Mouse (Mus musculus): ENCODE data around the gene Golim4. TPM values are rescaled to one million over a fixed set of nuclear protein-coding genes. Genes with fewer than 3 reads are reported as not detected.
"Not testable (repeated sequence)": the region's sequence is repeated elsewhere in the genome, so short reads cannot be mapped to it uniquely, and the experiment has no call there.

Gene Golim4
- polyA plus RNA-seq (2014; fragmentation: Nextera tagmentation; extraction: Ambion mirVana) = 36.3 and 38.8 TPM in 2 replicates

DNA sequence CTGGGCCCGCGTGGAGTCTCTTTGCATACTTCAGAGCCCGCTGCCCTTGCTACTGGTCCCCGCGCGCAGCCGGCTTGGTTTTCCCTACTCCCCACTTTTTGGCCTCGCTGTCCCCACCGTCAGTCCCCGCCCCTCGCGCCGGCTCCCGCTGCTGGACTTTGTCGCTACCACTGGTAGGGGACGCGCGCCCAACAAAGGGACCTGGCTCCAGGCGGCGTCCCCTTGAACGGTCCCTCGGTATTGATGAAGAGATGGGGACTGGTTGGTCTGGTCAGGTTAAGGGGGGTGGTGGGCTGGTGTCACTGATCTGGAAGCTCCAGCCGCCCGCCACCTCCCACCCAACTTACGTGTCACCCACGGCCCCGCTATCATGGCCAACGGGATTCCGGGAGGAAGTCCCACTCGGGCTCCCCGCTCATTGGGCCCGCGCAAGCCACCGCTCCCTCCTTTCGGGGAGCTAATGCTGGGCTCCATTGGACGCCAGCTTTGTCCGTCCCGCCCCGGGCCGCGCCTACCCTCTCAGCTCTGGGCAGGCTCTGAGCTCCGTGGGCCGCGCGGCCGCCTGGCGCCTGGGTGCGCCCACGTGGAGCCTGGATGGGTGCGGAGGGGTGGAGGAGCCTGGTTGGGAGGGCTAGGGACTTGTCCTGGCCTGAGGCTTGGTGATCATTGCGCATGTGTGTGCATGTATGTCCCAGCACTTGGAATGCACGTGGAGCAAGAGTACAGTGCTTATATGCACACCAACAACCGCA, at the start of gene Golim4:
Gene Golim4, minus strand, starts transcription at position 399 of the 752 bp plus-strand sequence.
- WGBS = under 1% methylated on average over 53 of the region's 53 CpGs
- Histone ChIP-seq H3K27ac (replicated peaks; ENCODE audit: low read depth, low read length) (peak within 1 kb of the TSS; percentile 69), H3K4me3 (ENCODE audit: low read depth, low read length) (peak within 1 kb of the TSS; percentile 76), H3K4me1 (ENCODE audit: control insufficient read depth, insufficient read depth, low read length) (0 out of 2 replicates have a peak, but pooled peaks cover 3% of the 10 kb centered on the region), H3K36me3 (replicated peaks; ENCODE audit: control insufficient read depth, insufficient read depth, low read depth, low read length) (no peaks in the 10 kb centered on the region), H3K9me3 (replicated peaks; ENCODE audit: control insufficient read depth, low read length) (no peaks in the 10 kb centered on the region), H3K9ac (replicated peaks; ENCODE audit: low read length) (peak within 1 kb of the TSS; percentile 81), H3K4me2 (ENCODE audit: low read depth, low read length) (peak within 1 kb of the TSS; percentile 86), H3K27me3 (ENCODE audit: control insufficient read depth, insufficient read depth, low read length) (no peaks in the 10 kb centered on the region)
- DNase-seq (ENCODE audit: low spot score) (peak; percentile 95), ATAC-seq (replicated peaks; ENCODE audit: insufficient number of reproducible peaks, low FRiP score, low TSS enrichment, low read depth) (peak; percentile 100)

DNA sequence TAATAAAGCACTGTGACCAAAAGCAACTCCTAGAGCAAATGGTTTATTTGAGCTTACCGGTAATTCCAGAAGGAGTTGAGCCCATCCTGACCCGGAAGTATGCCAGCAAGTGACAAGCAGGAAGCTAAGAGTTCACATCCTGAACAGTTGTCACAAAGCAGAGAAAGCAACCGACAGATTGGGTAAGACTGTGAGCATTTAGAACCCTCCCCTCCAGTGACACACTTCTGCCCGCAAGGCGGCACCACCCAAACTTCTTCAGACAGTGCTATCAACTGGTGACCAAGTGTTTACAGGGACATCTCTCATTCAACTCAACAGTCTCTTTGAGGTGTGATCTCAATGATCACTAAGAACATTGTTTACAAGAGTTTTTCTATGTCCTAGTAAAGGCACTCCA, 48.9 kb upstream of the Golim4 start:
- WGBS = 86% methylated on average over 5 of the region's 5 CpGs
- no peaks in the 10 kb centered on the region for H3K4me1 ChIP-seq (ENCODE audit: control insufficient read depth, insufficient read depth, low read length)
- no peaks in the 10 kb centered on the region for H3K9me3 ChIP-seq (replicated peaks; ENCODE audit: control insufficient read depth, low read length)
- DNase-seq (ENCODE audit: low spot score) = no peak
- no peak for ATAC-seq (replicated peaks; ENCODE audit: insufficient number of reproducible peaks, low FRiP score, low TSS enrichment, low read depth)
- no peak overlapping the region for H3K4me3 ChIP-seq (ENCODE audit: low read depth, low read length)
- H3K27me3 ChIP-seq (ENCODE audit: control insufficient read depth, insufficient read depth, low read length) = no peaks in the 10 kb centered on the region
- H3K27ac ChIP-seq (replicated peaks; ENCODE audit: low read depth, low read length) = no peak overlapping the region
- no peak overlapping the region for H3K4me2 ChIP-seq (ENCODE audit: low read depth, low read length)
- H3K9ac ChIP-seq (replicated peaks; ENCODE audit: low read length) = no peak overlapping the region
- no peaks in the 10 kb centered on the region for H3K36me3 ChIP-seq (replicated peaks; ENCODE audit: control insufficient read depth, insufficient read depth, low read depth, low read length)

- H3K9ac ChIP-seq (replicated peaks; ENCODE audit: low read length) = no peak overlapping the region
- no peaks in the 10 kb centered on the region for H3K4me1 ChIP-seq (ENCODE audit: control insufficient read depth, insufficient read depth, low read length)
- no peak overlapping the region for H3K4me3 ChIP-seq (ENCODE audit: low read depth, low read length)
- WGBS = 49% methylated on average over 4 of the region's 4 CpGs
- H3K9me3 ChIP-seq (replicated peaks; ENCODE audit: control insufficient read depth, low read length) = no peaks in the 10 kb centered on the region
- no peaks in the 10 kb centered on the region for H3K36me3 ChIP-seq (replicated peaks; ENCODE audit: control insufficient read depth, insufficient read depth, low read depth, low read length)
- DNase-seq (ENCODE audit: low spot score) (peak; percentile 60), ATAC-seq (replicated peaks; ENCODE audit: insufficient number of reproducible peaks, low FRiP score, low TSS enrichment, low read depth) (no peak)
- no peak overlapping the region for H3K4me2 ChIP-seq (ENCODE audit: low read depth, low read length)
- no peak overlapping the region for H3K27ac ChIP-seq (replicated peaks; ENCODE audit: low read depth, low read length)
- H3K27me3 ChIP-seq (ENCODE audit: control insufficient read depth, insufficient read depth, low read length) = no peaks in the 10 kb centered on the region
Measured at GRCm38 (mm10) chr3:76001156-76001555, 44.4 kb upstream of the Golim4 start.

DNA sequence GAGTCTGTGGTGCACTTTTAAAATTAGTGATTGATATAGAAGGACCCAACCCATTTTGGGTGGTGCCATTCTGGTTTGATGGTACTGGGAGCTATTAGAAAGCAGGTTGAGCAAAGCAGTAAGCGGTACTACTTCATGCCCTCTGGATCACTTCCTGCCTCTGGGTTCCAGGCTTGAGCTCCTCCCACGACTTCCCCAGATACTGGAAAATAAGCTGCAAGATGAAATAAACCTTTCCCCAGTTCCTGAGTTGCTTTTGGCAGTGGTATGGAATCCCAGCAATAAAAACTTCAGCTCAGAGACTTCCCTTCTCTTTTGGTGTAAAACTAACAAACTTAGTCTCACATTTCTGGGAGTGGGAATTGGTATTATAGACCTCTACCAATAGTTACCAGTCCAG, 43.7 kb upstream of the Golim4 start:
- Histone ChIP-seq H3K9me3 (replicated peaks; ENCODE audit: control insufficient read depth, low read length) (no peaks in the 10 kb centered on the region), H3K27me3 (ENCODE audit: control insufficient read depth, insufficient read depth, low read length) (no peaks in the 10 kb centered on the region), H3K36me3 (replicated peaks; ENCODE audit: control insufficient read depth, insufficient read depth, low read depth, low read length) (no peaks in the 10 kb centered on the region), H3K4me3 (ENCODE audit: low read depth, low read length) (no peak overlapping the region), H3K4me2 (ENCODE audit: low read depth, low read length) (no peak overlapping the region), H3K4me1 (ENCODE audit: control insufficient read depth, insufficient read depth, low read length) (no peaks in the 10 kb centered on the region), H3K27ac (replicated peaks; ENCODE audit: low read depth, low read length) (no peak overlapping the region), H3K9ac (replicated peaks; ENCODE audit: low read length) (no peak overlapping the region)
- WGBS = 72% methylated on average over 2 of the region's 2 CpGs
- no peak for ATAC-seq (replicated peaks; ENCODE audit: insufficient number of reproducible peaks, low FRiP score, low TSS enrichment, low read depth)
- no peak for DNase-seq (ENCODE audit: low spot score)

GRCm38 (mm10) chr3:75981031-75981750, 24.4 kb upstream of the Golim4 start:
- not testable (repeated sequence) for H3K4me2 ChIP-seq (ENCODE audit: low read depth, low read length); H3K27me3 ChIP-seq (ENCODE audit: control insufficient read depth, insufficient read depth, low read length); H3K27ac ChIP-seq (replicated peaks; ENCODE audit: low read depth, low read length); H3K9me3 ChIP-seq (replicated peaks; ENCODE audit: control insufficient read depth, low read length); H3K36me3 ChIP-seq (replicated peaks; ENCODE audit: control insufficient read depth, insufficient read depth, low read depth, low read length); H3K4me1 ChIP-seq (ENCODE audit: control insufficient read depth, insufficient read depth, low read length); ATAC-seq (replicated peaks; ENCODE audit: insufficient number of reproducible peaks, low FRiP score, low TSS enrichment, low read depth); H3K4me3 ChIP-seq (ENCODE audit: low read depth, low read length); H3K9ac ChIP-seq (replicated peaks; ENCODE audit: low read length)
- DNase-seq (ENCODE audit: low spot score) = peak; percentile 26
- 84% methylated on average over 2 of the region's 2 CpGs for WGBS

DNA sequence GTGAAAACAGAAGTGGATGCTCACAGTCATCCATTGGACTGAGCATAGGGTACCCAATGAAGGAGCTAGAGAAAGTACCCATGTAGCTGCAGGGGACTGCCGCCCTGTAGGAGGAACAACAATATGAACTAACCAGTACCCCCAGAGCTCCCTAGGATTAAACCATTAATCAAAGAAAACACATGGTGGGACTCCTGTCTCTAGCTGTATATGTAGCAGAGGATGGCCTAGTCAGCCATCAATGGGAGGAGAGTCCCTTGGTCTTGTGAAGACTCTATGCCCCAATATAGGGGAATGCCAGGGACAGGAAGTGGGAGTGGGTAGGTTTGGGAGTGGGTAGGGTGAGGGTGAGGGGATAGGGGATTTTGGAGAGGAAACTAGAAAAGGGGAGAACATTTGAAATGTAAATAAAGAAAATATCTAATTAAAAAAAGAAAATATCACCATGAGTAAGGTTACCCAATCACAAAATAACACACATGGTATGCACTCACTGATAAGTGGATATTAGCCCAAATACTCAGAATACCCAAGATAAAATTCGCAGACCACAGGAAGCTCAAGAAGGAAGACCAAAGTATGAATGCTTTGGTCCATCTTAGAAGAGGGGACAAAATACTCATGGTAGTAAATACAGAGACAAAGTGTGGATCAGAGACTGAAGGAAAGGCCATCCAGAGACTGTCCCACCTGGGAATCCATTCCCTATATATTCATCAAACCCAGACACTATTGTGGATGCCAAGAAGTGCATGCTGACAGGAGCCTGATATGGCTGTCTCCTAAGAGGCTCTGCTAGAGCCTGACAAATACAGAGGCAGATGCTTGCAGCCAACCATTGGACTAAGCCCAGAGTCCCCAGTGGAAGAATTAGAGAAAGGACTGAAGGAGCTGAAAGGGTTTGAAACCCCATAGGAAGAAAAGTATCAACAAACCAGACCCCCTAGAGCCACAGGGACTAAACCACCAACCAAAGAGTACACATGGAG, 6.3 kb upstream of the Golim4 start:
- not testable (repeated sequence) for DNase-seq (ENCODE audit: low spot score); H3K9ac ChIP-seq (replicated peaks; ENCODE audit: low read length); H3K4me2 ChIP-seq (ENCODE audit: low read depth, low read length); H3K9me3 ChIP-seq (replicated peaks; ENCODE audit: control insufficient read depth, low read length); H3K4me3 ChIP-seq (ENCODE audit: low read depth, low read length); H3K4me1 ChIP-seq (ENCODE audit: control insufficient read depth, insufficient read depth, low read length); H3K27me3 ChIP-seq (ENCODE audit: control insufficient read depth, insufficient read depth, low read length); H3K36me3 ChIP-seq (replicated peaks; ENCODE audit: control insufficient read depth, insufficient read depth, low read depth, low read length); H3K27ac ChIP-seq (replicated peaks; ENCODE audit: low read depth, low read length); ATAC-seq (replicated peaks; ENCODE audit: insufficient number of reproducible peaks, low FRiP score, low TSS enrichment, low read depth)
- WGBS = 90% methylated on average over 2 of the region's 2 CpGs

DNA sequence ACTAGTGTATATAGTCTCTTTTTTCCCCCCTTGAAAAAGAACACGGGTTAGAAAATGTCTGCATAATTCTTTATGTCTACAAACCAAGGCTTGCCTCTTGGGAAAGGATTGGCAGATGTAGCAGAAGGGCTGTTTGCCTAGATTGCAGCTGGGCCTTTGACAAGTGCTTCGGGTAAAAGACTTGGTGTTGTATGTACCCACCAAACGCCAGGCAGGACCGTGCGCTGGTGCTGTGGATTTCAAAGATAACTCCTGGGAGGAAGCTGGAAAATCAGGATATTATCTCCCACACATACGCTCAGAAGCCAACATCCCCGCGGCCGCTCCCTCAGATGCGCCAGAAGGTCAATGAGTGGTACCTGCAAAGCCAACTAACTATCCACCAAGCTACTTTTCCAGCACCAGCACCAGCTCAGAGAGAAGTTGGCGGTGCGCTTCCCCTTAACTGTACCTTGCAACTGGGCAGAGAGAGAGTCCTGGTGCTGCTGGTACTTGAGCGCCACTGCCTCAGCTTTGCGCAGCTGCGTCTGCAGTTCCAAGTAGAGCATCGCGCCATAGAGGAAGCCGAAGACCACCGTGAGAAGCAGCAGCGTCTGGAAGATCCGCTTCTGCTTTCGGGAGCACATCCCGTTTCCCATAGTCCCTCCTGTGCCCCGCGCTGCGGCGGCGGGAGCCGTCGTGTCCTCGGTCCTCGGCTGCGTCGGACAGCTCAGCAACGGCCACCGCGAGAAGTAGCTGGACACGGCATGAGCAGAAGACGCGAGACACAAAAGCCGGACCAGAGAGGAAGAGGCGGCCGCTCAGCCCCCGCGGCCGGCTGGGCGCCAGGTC, 873 bp downstream of the Golim4 start:
- Histone ChIP-seq H3K4me2 (ENCODE audit: low read depth, low read length) (peak overlapping the region; percentile 86), H3K4me3 (ENCODE audit: low read depth, low read length) (peak overlapping the region; percentile 76), H3K4me1 (ENCODE audit: control insufficient read depth, insufficient read depth, low read length) (0 out of 2 replicates have a peak, but pooled peaks cover 3% of the 10 kb centered on the region), H3K27me3 (ENCODE audit: control insufficient read depth, insufficient read depth, low read length) (no peaks in the 10 kb centered on the region), H3K27ac (replicated peaks; ENCODE audit: low read depth, low read length) (peak overlapping the region; percentile 69), H3K9me3 (replicated peaks; ENCODE audit: control insufficient read depth, low read length) (no peaks in the 10 kb centered on the region), H3K36me3 (replicated peaks; ENCODE audit: control insufficient read depth, insufficient read depth, low read depth, low read length) (no peaks in the 10 kb centered on the region), H3K9ac (replicated peaks; ENCODE audit: low read length) (peak overlapping the region; percentile 81)
- ATAC-seq (replicated peaks; ENCODE audit: insufficient number of reproducible peaks, low FRiP score, low TSS enrichment, low read depth) (peak; percentile 44), DNase-seq (ENCODE audit: low spot score) (peak; percentile 54)
- WGBS = 4% methylated on average over 45 of the region's 47 CpGs
